Mouse (Mus musculus) CH12.LX (cell line): Measurements from ENCODE around the gene Grik1.

ENCODE experiments used
- CTCF ChIP-seq, 2 experiments: IDR thresholded peaks in 1 of 2; conservative IDR thresholded peaks in 1 of 2; 2 replicates each; pipeline ENCODE4 v1.5.1; 2011 to 2012; ENCODE audit warnings: low read depth in 2 of 2, low read length in 2 of 2, improper control_type of control experiment in 1 of 2, inconsistent platforms in 1 of 2, mild to moderate bottlenecking in 1 of 2, moderate library complexity in 1 of 2
- ELF1 ChIP-seq: IDR thresholded peaks from 2 replicates; pipeline ENCODE4 v1.6.1; 2014; ENCODE audit warnings: low read depth, mild to moderate bottlenecking, inconsistent platforms, low read length, improper control_type of control experiment
- EP300 ChIP-seq: IDR thresholded peaks from 2 replicates; pipeline ENCODE4 v1.6.1; 2011; ENCODE audit warnings: low read length, improper control_type of control experiment
- MAZ ChIP-seq: IDR thresholded peaks from 2 replicates; pipeline ENCODE4 v1.6.1; 2012; ENCODE audit warnings: low read depth, mild to moderate bottlenecking, inconsistent platforms, low read length, improper control_type of control experiment, moderate library complexity
- NELFE ChIP-seq: IDR thresholded peaks from 2 replicates; pipeline ENCODE4 v1.6.1; 2011; ENCODE audit warnings: low read depth, low read length, improper control_type of control experiment
- RAD21 ChIP-seq: IDR thresholded peaks from 2 replicates; pipeline ENCODE4 v1.6.1; 2011; ENCODE audit warnings: low read depth, mild to moderate bottlenecking, low read length, improper control_type of control experiment, moderate library complexity

DNA sequence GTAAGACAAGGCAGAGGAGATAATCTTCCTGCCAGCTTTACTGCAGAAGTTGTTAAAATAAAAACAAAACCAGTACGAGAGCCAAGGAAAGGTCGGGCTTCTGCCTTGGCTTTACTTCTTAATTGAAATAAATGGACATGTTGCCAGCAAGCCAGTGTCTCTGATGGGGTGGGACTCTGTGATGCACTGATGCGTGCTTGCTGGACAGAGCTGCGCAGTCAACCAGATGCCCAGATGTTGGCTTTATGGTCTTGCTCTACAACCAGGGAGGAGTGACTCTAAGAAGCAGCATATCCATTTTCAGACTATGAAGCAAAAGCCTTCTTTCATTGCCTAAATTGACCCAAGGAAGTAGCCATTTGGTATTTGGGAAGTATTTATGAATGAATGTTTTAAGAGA lies 336.9 kb downstream of the Grik1 start:
- TF ChIP-seq EP300 (no peak), MAZ (no peak), CTCF (conservative IDR thresholded peaks at IDR 0.05 in 1 of 2, IDR thresholded peaks at IDR 0.05 in 1 of 2; ENCODE audit: low read depth in 2 of 2, low read length in 2 of 2) (no peak), NELFE (no peak), ELF1 (no peak), RAD21 (no peak)
